ENCODE assay signal across 21 mouse cellular contexts in the genomic region with DNA sequence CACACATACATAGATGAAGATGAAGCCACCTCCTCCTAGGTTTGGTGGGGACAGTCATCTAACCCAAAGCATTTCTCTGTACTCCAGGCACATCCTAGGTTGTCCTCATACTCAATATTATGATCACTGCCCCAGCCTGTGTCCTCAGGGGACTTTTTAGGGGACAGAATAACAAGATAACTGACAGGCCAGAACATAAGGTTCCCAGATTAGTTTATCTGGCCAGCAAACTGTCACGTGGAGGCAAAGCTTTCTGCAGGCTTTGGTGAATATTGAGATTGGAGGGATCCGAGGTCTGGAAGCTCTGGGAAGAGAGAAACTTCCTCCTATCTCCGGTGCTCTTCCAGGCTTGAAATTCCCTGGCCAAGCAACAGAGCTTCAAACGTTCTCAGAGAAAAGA. TPM values are rescaled to one million over a fixed set of nuclear protein-coding genes. Genes with fewer than 3 reads are reported as not detected.
DNase-seq lines count a peak whose midpoint lies in the region; ATAC-seq and TF ChIP-seq lines count a peak whose summit lies in the region.
"Had no signal": no experiment of that assay in that cellular context is flagged by ENCODE, and none has a peak within 500 bp of the region (broad histone marks: within the 10 kb centered on the region; RNA-seq: fewer than 3 reads in every experiment).

No protein-coding gene starts in this region.

- peak; percentile 60 for DNase-seq in liver, adult 2 months (ENCODE audit: extremely low read depth, low read depth, low spot score)
- DNase-seq in liver, result no peak
- no peak for DNase-seq in heart, postnatal 0 days (ENCODE audit: low spot score)
- peak; percentile 25 for DNase-seq in testis, postnatal 14 days (ENCODE audit: low spot score)
- no peak for DNase-seq in gastrocnemius, postnatal 36 days
- no peak for DNase-seq in retina, embryonic 14.5 days (ENCODE audit: low spot score)
- DNase-seq: adrenal gland, adult 8-10 months; cerebellum, adult 9-10 months; gastrocnemius, postnatal 14 days; lung, adult 2 months; right cerebral cortex, postnatal 4 days; thymus, adult 2 months had no signal

- no peaks in the 10 kb centered on the region for H3K36me3 ChIP-seq in liver, adult 2 months (ENCODE audit: control insufficient read depth, insufficient read depth, low read length)
- no peaks in the 10 kb centered on the region for H3K36me3 ChIP-seq in heart, postnatal 0 days (replicated peaks; ENCODE audit: control insufficient read depth, insufficient read depth, low read length)
- no peaks in the 10 kb centered on the region for H3K36me3 ChIP-seq in intestine, postnatal 0 days (ENCODE audit: control insufficient read depth, insufficient read depth)
- H3K36me3 ChIP-seq: embryonic facial prominence, embryonic 12.5 days; kidney, embryonic 15.5 days; limb, embryonic 12.5 days; midbrain, embryonic 15.5 days had no signal

- ATAC-seq in heart, postnatal 0 days (ENCODE audit: insufficient read depth, low read depth), result no peak
- no peak for ATAC-seq in intestine, postnatal 0 days
- ATAC-seq: forebrain, embryonic 14.5 days; midbrain, embryonic 15.5 days had no signal

- no peak for TF ChIP-seq POLR2A in liver, adult 2 months (IDR thresholded peaks at IDR 0.05; ENCODE audit: extremely low read depth, insufficient read depth, low read length)

- peak; percentile 91 for TF ChIP-seq EP300 in heart, postnatal 0 days (IDR thresholded peaks at IDR 0.05; ENCODE audit: low read depth)

- no peaks in the 10 kb centered on the region for H3K27me3 ChIP-seq in liver, adult 2 months (ENCODE audit: control insufficient read depth, insufficient read depth, low read length)
- no peaks in the 10 kb centered on the region for H3K27me3 ChIP-seq in heart, postnatal 0 days (ENCODE audit: control insufficient read depth, insufficient read depth, low read length)
- no peaks in the 10 kb centered on the region for H3K27me3 ChIP-seq in intestine, postnatal 0 days (replicated peaks; ENCODE audit: control insufficient read depth, insufficient read depth, low read length)
- H3K27me3 ChIP-seq: embryonic facial prominence, embryonic 12.5 days; kidney, embryonic 15.5 days; limb, embryonic 12.5 days; megakaryocyte, embryonic 14.5 days; midbrain, embryonic 15.5 days had no signal

- no peak overlapping the region for H3K4me2 ChIP-seq in heart, postnatal 0 days (ENCODE audit: low read depth, low read length)
- H3K4me2 ChIP-seq in intestine, postnatal 0 days (replicated peaks; ENCODE audit: low read depth), result no peak overlapping the region
- H3K4me2 ChIP-seq: embryonic facial prominence, embryonic 12.5 days; hindbrain, embryonic 14.5 days; kidney, embryonic 15.5 days; limb, embryonic 12.5 days; midbrain, embryonic 15.5 days had no signal

- H3K27ac ChIP-seq in liver, adult 2 months (replicated peaks; ENCODE audit: insufficient read depth, low read depth, low read length), result peak overlapping the region; percentile 64
- no peak overlapping the region for H3K27ac ChIP-seq in heart, postnatal 0 days (ENCODE audit: low read depth)
- peak overlapping the region; percentile 42 for H3K27ac ChIP-seq in intestine, postnatal 0 days (ENCODE audit: low read depth, low read length)
- H3K27ac ChIP-seq: embryonic facial prominence, embryonic 12.5 days; hindbrain, embryonic 14.5 days; kidney, embryonic 15.5 days; limb, embryonic 12.5 days; midbrain, embryonic 15.5 days had no signal

- 23% methylated on average over 4 of the region's 4 CpGs for WGBS in liver, adult 2 months
- 10% methylated on average over 4 of the region's 4 CpGs for WGBS in heart, postnatal 0 days
- WGBS in intestine, postnatal 0 days, result 36% methylated on average over 4 of the region's 4 CpGs

- no peak overlapping the region for H3K4me3 ChIP-seq in liver, adult 2 months (ENCODE audit: insufficient read depth, low read depth, low read length)
- no peak overlapping the region for H3K4me3 ChIP-seq in heart, postnatal 0 days (ENCODE audit: low read depth, low read length)
- H3K4me3 ChIP-seq in intestine, postnatal 0 days (ENCODE audit: low read depth, low read length), result no peak overlapping the region
- H3K4me3 ChIP-seq: embryonic facial prominence, embryonic 12.5 days; erythroblast, embryonic 14.5 days; kidney, embryonic 15.5 days; limb, embryonic 12.5 days; megakaryocyte, embryonic 14.5 days; midbrain, embryonic 15.5 days had no signal

- H3K9ac ChIP-seq in liver, adult 2 months (ENCODE audit: low read depth, low read length), result no peak overlapping the region
- H3K9ac ChIP-seq in heart, postnatal 0 days (replicated peaks; ENCODE audit: low read depth, low read length), result no peak overlapping the region
- no peak overlapping the region for H3K9ac ChIP-seq in intestine, postnatal 0 days (ENCODE audit: low read depth, low read length)
- H3K9ac ChIP-seq: embryonic facial prominence, embryonic 12.5 days; hindbrain, embryonic 14.5 days; kidney, embryonic 15.5 days; limb, embryonic 12.5 days; midbrain, embryonic 15.5 days had no signal

- intact Hi-C loops in gastrocnemius, postnatal 36 days (cut with DNase I), result no loop called here

- no peaks in the 10 kb centered on the region for H3K9me3 ChIP-seq in heart, postnatal 0 days (replicated peaks; ENCODE audit: control insufficient read depth, low read length)
- H3K9me3 ChIP-seq in intestine, postnatal 0 days (ENCODE audit: control insufficient read depth), result no peaks in the 10 kb centered on the region
- H3K9me3 ChIP-seq: embryonic facial prominence, embryonic 12.5 days; kidney, embryonic 15.5 days; limb, embryonic 12.5 days; midbrain, embryonic 15.5 days had no signal

- peaks cover 18% of the 10 kb centered on the region for H3K4me1 ChIP-seq in liver, adult 2 months (ENCODE audit: control insufficient read depth, insufficient read depth, low read length)
- H3K4me1 ChIP-seq in heart, postnatal 0 days (ENCODE audit: control insufficient read depth, insufficient read depth), result peaks cover 48% of the 10 kb centered on the region
- peaks cover 22% of the 10 kb centered on the region for H3K4me1 ChIP-seq in intestine, postnatal 0 days (replicated peaks; ENCODE audit: control insufficient read depth, insufficient read depth, low read length)
- H3K4me1 ChIP-seq: embryonic facial prominence, embryonic 12.5 days; limb, embryonic 12.5 days; midbrain, embryonic 15.5 days had no signal

- no peak for TF ChIP-seq CTCF in liver, adult 2 months (IDR thresholded peaks at IDR 0.05; ENCODE audit: low read depth, low read length)
- TF ChIP-seq CTCF in heart, postnatal 0 days (IDR thresholded peaks at IDR 0.05; ENCODE audit: low read depth), result no peak
- TF ChIP-seq CTCF in intestine, postnatal 0 days (IDR thresholded peaks at IDR 0.05; ENCODE audit: low read depth), result no peak

- no peaks in the 10 kb centered on the region for H3K79me2 ChIP-seq in liver, adult 2 months (ENCODE audit: control insufficient read depth, insufficient read depth, low read length)

RNA-seq across cellular contexts. Expression of a gene that starts 6.9 kb away (rescaled TPM):
- 39.1 and 43.0 TPM in 2 replicates for total RNA-seq in liver, adult 2 months (2014; rRNA removed)
- polyA plus RNA-seq in liver, adult 2 months (2012; rRNA removed), result 4.5 and 8.9 TPM in 2 replicates
- total RNA-seq in heart, postnatal 0 days (2014; rRNA removed; ENCODE audit: low replicate concordance), result 15.6 and 19.3 TPM in 2 replicates
- 8.7 and 9.7 TPM in 2 replicates for polyA plus RNA-seq in heart, postnatal 0 days (2015; fragmentation: Nextera tagmentation; extraction: Ambion mirVana)
- polyA plus RNA-seq in intestine, postnatal 0 days (2015; fragmentation: Nextera tagmentation; extraction: Ambion mirVana), result 20.1 and 26.1 TPM in 2 replicates
- 1 to 10 TPM; 4.4 to 4.8 TPM for total RNA-seq in gastrocnemius, postnatal 36 days (2021)

Comparison
In these comparisons a context has a peak if more than half of its experiments do, and no peak if none do; other contexts are left out.
1. DNase-seq: peak in liver, adult 2 months (single experiment) and testis, postnatal 14 days (single experiment); none in liver (single experiment), heart, postnatal 0 days (single experiment), gastrocnemius, postnatal 36 days (0 of 2) and retina, embryonic 14.5 days (single experiment).